Mouse (Mus musculus) CH12.LX (cell line): ENCODE results near the gene Ralgps2. TPM values are rescaled to one million over a fixed set of nuclear protein-coding genes. Genes with fewer than 3 reads are reported as not detected.

Experiments
- DNase-seq: peaks from one replicate; pipeline ENCODE4 v3.0.0-alpha.2; 2013; ENCODE audit errors: extremely low read depth
- H3K27ac ChIP-seq: 2 replicates; pipeline ENCODE4 v1.5.1; 2012; ENCODE audit warnings: low read depth, mild to moderate bottlenecking, control low read depth, moderate library complexity; ENCODE audit not compliant: insufficient read depth
- H3K27me3 ChIP-seq: replicated peaks from 2 replicates; pipeline ENCODE3; 2012; ENCODE audit warnings: inconsistent platforms
- H3K36me3 ChIP-seq, 2 experiments: replicated peaks in 1 of 2; 2 replicates each; pipeline versions ENCODE3 to v1.6.1; 2012; ENCODE audit warnings: inconsistent platforms in 1 of 2, low read length in 1 of 2, mild to moderate bottlenecking in 1 of 2, mixed read lengths in 1 of 2, moderate library complexity in 1 of 2; ENCODE audit not compliant: control insufficient read depth in 1 of 2, insufficient read depth in 1 of 2
- H3K4me1 ChIP-seq, 2 experiments: 2 replicates each; pipeline ENCODE4 v1.6.1; 2012; ENCODE audit warnings: inconsistent platforms in 1 of 2, moderate library complexity in 1 of 2; ENCODE audit not compliant: insufficient read depth in 2 of 2, control insufficient read depth in 1 of 2
- H3K4me2 ChIP-seq: 2 replicates; pipeline ENCODE4 v1.6.1; 2012; ENCODE audit warnings: low read depth, mild to moderate bottlenecking, control low read depth; ENCODE audit not compliant: poor library complexity, insufficient read depth, severe bottlenecking
- H3K4me3 ChIP-seq, 3 experiments: fragments of 150-350 bp in 1 of 3; sonication (generic) in 1 of 3; replicated peaks in 1 of 3; 2 replicates each; pipeline versions ENCODE3 to v1.5.1; 2011 to 2012; ENCODE audit warnings: low read depth in 2 of 3, low read length in 2 of 3, mild to moderate bottlenecking in 2 of 3, moderate library complexity in 2 of 3, control low read depth in 1 of 3, improper control_type of control experiment in 1 of 3, inconsistent platforms in 1 of 3, mixed read lengths in 1 of 3; ENCODE audit not compliant: poor library complexity in 1 of 3
- H3K79me2 ChIP-seq: replicated peaks from 2 replicates; pipeline ENCODE4 v1.6.1; 2012; ENCODE audit warnings: mild to moderate bottlenecking, moderate library complexity; ENCODE audit not compliant: control insufficient read depth, poor library complexity, insufficient read depth, severe bottlenecking; ENCODE audit errors: extremely low read depth
- H3K9ac ChIP-seq: 2 replicates; pipeline ENCODE4 v1.6.1; 2012; ENCODE audit warnings: low read depth, mild to moderate bottlenecking, control low read depth, moderate library complexity; ENCODE audit not compliant: insufficient read depth
- H3K9me3 ChIP-seq: replicated peaks from 2 replicates; pipeline ENCODE3; 2012; ENCODE audit warnings: low read length, inconsistent platforms, mixed read lengths
- BHLHE40 ChIP-seq: IDR thresholded peaks from 2 replicates; pipeline ENCODE4 v1.6.1; 2011; ENCODE audit warnings: mild to moderate bottlenecking, low read depth, low read length, improper control_type of control experiment
- CHD1 ChIP-seq: IDR thresholded peaks from 2 replicates; pipeline ENCODE4 v1.6.1; 2012; ENCODE audit warnings: low read depth, low read length, improper control_type of control experiment, inconsistent platforms
- CHD2 ChIP-seq: IDR thresholded peaks from 2 replicates; pipeline ENCODE4 v1.6.1; 2011; ENCODE audit warnings: low read length, improper control_type of control experiment
- CTCF ChIP-seq, 2 experiments: IDR thresholded peaks in 1 of 2; conservative IDR thresholded peaks in 1 of 2; 2 replicates each; pipeline ENCODE4 v1.5.1; 2011 to 2012; ENCODE audit warnings: low read depth in 2 of 2, low read length in 2 of 2, improper control_type of control experiment in 1 of 2, inconsistent platforms in 1 of 2, mild to moderate bottlenecking in 1 of 2, moderate library complexity in 1 of 2
- GABPA ChIP-seq: IDR thresholded peaks from 2 replicates; pipeline ENCODE4 v1.6.1; 2012; ENCODE audit warnings: low read depth, low read length, improper control_type of control experiment, inconsistent platforms; ENCODE audit not compliant: insufficient replicate concordance
- MAFK ChIP-seq: IDR thresholded peaks from 2 replicates; pipeline ENCODE4 v1.6.1; 2011; ENCODE audit warnings: low read length, improper control_type of control experiment; ENCODE audit not compliant: insufficient replicate concordance
- MEF2A ChIP-seq: IDR thresholded peaks from 2 replicates; pipeline ENCODE4 v1.6.1; 2014; ENCODE audit warnings: low read depth, mild to moderate bottlenecking, inconsistent platforms, low read length, improper control_type of control experiment, borderline replicate concordance
- PAX5 ChIP-seq: IDR thresholded peaks from 2 replicates; pipeline ENCODE4 v1.6.1; 2012; ENCODE audit warnings: low read length, inconsistent platforms, mixed read lengths
- POLR2AphosphoS2 ChIP-seq: IDR thresholded peaks from 2 replicates; pipeline ENCODE4 v1.6.1; 2011; ENCODE audit warnings: low read depth, low read length, improper control_type of control experiment
- RAD21 ChIP-seq: IDR thresholded peaks from 2 replicates; pipeline ENCODE4 v1.6.1; 2011; ENCODE audit warnings: low read depth, mild to moderate bottlenecking, low read length, improper control_type of control experiment, moderate library complexity
- SMC3 ChIP-seq: IDR thresholded peaks from 2 replicates; pipeline ENCODE4 v1.6.1; 2011; ENCODE audit warnings: low read depth, low read length, improper control_type of control experiment
- TCF12 ChIP-seq: IDR thresholded peaks from 2 replicates; pipeline ENCODE4 v1.6.1; 2014; ENCODE audit warnings: low read depth, mild to moderate bottlenecking, inconsistent platforms, low read length, improper control_type of control experiment
- UBTF ChIP-seq: IDR thresholded peaks from 2 replicates; pipeline ENCODE4 v1.6.1; 2012; ENCODE audit warnings: low read depth, mild to moderate bottlenecking, inconsistent platforms, low read length, improper control_type of control experiment, moderate library complexity
- ZC3H11A ChIP-seq: IDR thresholded peaks from 2 replicates; pipeline ENCODE4 v1.6.1; 2012; ENCODE audit warnings: low read depth, mild to moderate bottlenecking, inconsistent platforms, low read length, improper control_type of control experiment
- ZMIZ1 ChIP-seq: IDR thresholded peaks from 2 replicates; pipeline ENCODE4 v1.6.1; 2012; ENCODE audit warnings: low read depth, mild to moderate bottlenecking, inconsistent platforms, low read length, improper control_type of control experiment
- dilution Hi-C: fragments of 300-500 bp; cut with MboI; formaldehyde crosslinking; loops from 2 replicates; pipeline ENCODE4 v1.14.3; 2020; ENCODE audit warnings: low sequenced_read_pairs; ENCODE audit not compliant: extremely low pct_unique_long_range_greater_than_20kb, extremely low pct_ligation_motif_present
- in situ Hi-C: fragments of 300-500 bp; cut with MboI; formaldehyde crosslinking; loops from 3 replicates; pipeline ENCODE4 v1.14.3; 2019; ENCODE audit warnings: low sequenced_read_pairs, low pct_ligation_motif_present, low pct_unique_long_range_greater_than_20kb, mixed read lengths
- polyA plus RNA-seq: library from polyadenylated mRNA; unstranded; fragments of >175 nt; gene quantifications from 2 replicates; pipeline ENCODE4 v1.2.1, GENCODE M21; 2012; ENCODE audit warnings: low read depth; ENCODE audit not compliant: insufficient read length
- total RNA-seq, 2 experiments: library from RNA; depleted of rRNA; stranded (reverse); fragments of 300-350 nt in 1 of 2; fragments of >200 nt in 1 of 2; gene quantifications; 2 replicates each; pipeline ENCODE4 v1.2.3; 2012 to 2014

Ralgps2 gene
- total and polyA plus RNA-seq, 3 experiments: 65.1 to 149 (median 133) TPM

DNA sequence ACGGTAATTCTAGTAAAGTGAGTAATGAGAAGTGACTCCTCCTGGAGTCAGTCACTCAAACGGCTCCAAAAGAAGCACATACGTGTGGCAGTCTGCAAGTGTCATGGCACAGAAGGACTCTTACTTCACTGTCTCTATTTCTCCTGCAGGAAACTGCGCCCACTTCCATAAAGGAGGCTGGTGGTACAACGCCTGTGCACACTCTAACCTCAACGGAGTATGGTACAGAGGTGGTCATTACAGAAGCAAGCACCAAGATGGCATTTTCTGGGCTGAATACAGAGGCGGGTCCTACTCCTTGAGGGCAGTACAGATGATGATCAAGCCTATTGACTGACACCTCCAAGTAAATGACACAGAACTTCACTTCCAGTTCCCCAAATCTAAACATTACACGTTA, 79.2 kb downstream of the Ralgps2 start:
- H3K27ac ChIP-seq: peak overlapping the region; percentile 4; the same call in 1 of the 2 replicates
- dilution Hi-C loops (no loop called here), in situ Hi-C loops (no loop called here)
- TF ChIP-seq BHLHE40 (no peak), ZC3H11A (no peak), MAFK (no peak), CHD1 (no peak), RAD21 (no peak), UBTF (no peak), GABPA (no peak), CTCF (conservative IDR thresholded peaks at IDR 0.05 in 1 of 2, IDR thresholded peaks at IDR 0.05 in 1 of 2; ENCODE audit: low read depth in 2 of 2, low read length in 2 of 2) (no peak), MEF2A (no peak), SMC3 (no peak), ZMIZ1 (no peak), PAX5 (no peak), CHD2 (no peak)
- no peak overlapping the region for H3K4me3 ChIP-seq
- DNase-seq: no peak
- no peak overlapping the region for H3K4me2 ChIP-seq
- peaks cover 33% of the 10 kb centered on the region for H3K79me2 ChIP-seq
- peaks cover 11 to 54% of the 10 kb centered on the region in 2 experiments for H3K4me1 ChIP-seq
- peaks cover 32 to 63% of the 10 kb centered on the region in 2 experiments for H3K36me3 ChIP-seq
- H3K27me3 ChIP-seq: no peaks in the 10 kb centered on the region
- H3K9me3 ChIP-seq: no peaks in the 10 kb centered on the region
- H3K9ac ChIP-seq: no peak overlapping the region

- in situ Hi-C loops: no loop called here
- dilution Hi-C loops: no loop called here
- Histone ChIP-seq H3K79me2 (peaks cover 33% of the 10 kb centered on the region), H3K4me2 (no peak overlapping the region), H3K9me3 (no peaks in the 10 kb centered on the region), H3K9ac (no peak overlapping the region), H3K4me3 (no peak overlapping the region), H3K27ac (no peak overlapping the region), H3K4me1 (peaks cover 11 to 50% of the 10 kb centered on the region in 2 experiments), H3K36me3 (peaks cover 30 to 59% of the 10 kb centered on the region in 2 experiments), H3K27me3 (no peaks in the 10 kb centered on the region)
- TF ChIP-seq TCF12 (no peak), POLR2AphosphoS2 (no peak), UBTF (no peak)
- no peak for DNase-seq
Measured at GRCm38 (mm10) chr1:156859711-156860250, 79.6 kb downstream of the Ralgps2 start.
